Mouse (Mus musculus) adrenal gland, adult 10 weeks (tissue): ENCODE data around the gene Vmn1r196. TPM values are rescaled to one million over a fixed set of nuclear protein-coding genes. Genes with fewer than 3 reads are reported as not detected.

Experiments
- polyA plus RNA-seq: library from polyadenylated mRNA; stranded (reverse); fragments of 350-450 nt; fragmentation: Illumina TruSeq; extraction: RNeasy Lipid Tissue Mini Kit (QIAGEN cat#74804); gene quantifications from one replicate; pipeline ENCODE4 v1.2.3, GENCODE M21; 2014; ENCODE audit warnings: low read depth, low replicate concordance

The Vmn1r196 gene
- not detected for polyA plus RNA-seq

DNA sequence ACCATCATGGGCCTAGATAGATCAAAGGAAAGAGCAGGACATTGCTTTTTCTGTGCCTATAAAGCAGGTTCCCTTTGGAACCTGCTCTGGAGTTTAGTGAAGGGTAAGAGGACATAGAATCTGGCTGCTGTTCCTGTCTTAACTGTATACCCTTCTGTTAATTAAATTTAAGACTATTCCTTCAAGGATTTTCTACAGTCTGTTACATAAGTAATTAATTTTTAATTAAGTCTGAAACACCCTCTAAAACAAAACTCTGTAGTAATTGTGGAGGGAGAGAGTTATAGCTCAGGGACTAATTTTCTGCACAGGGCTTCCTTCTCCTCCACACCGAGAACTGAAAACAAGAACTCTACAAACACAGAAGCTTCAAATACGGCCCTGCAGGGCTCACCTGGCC lies at the start of gene Vmn1r196:
TSS of gene Vmn1r196 (plus strand) at position 301 of the 400 bp plus-strand sequence.

DNA sequence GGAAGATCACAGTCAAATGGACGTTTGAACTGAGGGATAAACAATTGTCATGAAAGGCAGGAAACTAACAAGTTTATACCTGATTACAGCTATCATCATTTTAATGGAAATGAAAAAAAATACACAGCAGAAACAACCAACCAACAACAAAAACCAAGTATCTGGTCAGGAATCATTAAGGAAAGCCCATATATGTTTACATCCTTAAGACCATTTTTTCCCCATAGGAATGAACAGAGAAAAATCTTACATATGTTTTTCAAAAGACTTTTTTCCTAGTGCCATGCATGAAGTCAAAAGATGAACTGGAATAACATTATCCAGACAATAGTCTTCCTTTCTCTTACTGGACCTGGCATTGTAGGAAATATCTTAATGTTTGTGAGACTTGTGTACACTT lies 45.8 kb upstream of the Vmn1r196 start, which contains the start of gene Vmn1r194:
TSS of gene Vmn1r194 (plus strand) at position 301 of the 400 bp plus-strand sequence.

GRCm38 (mm10) chr13:22270222-22270621 lies 19.5 kb upstream of the Vmn1r196 start, which contains the start of gene Vmn1r195:
Gene Vmn1r195, plus strand, starts transcription at chr13:22270522.

GRCm38 (mm10) chr13:22324289-22324688 lies 34.6 kb downstream of the Vmn1r196 start, which contains the start of gene Vmn1r197:
Gene Vmn1r197, plus strand, starts transcription at chr13:22324589.

Other genes starting within 250 kb of the Vmn1r196 start
- 7.8 TPM for gene Hist1h4i, start 248.6 kb upstream of the Vmn1r196 start, polyA plus RNA-seq
- gene Hist1h2ag, start 247.0 kb upstream of the Vmn1r196 start, polyA plus RNA-seq, result not detected
- not detected for gene Hist1h2bj, start 246.7 kb upstream of the Vmn1r196 start, polyA plus RNA-seq
- gene Vmn1r188, start 205.5 kb upstream of the Vmn1r196 start, polyA plus RNA-seq, result not detected
- gene Vmn1r189, start 184.1 kb upstream of the Vmn1r196 start, polyA plus RNA-seq, result not detected
- not detected for gene Vmn1r191, start 106.0 kb upstream of the Vmn1r196 start, polyA plus RNA-seq
- not detected for gene Vmn1r192, start 98.8 kb upstream of the Vmn1r196 start, polyA plus RNA-seq
- gene Vmn1r193, start 66.8 kb upstream of the Vmn1r196 start, polyA plus RNA-seq, result not detected
- not detected for gene Vmn1r194, start 45.7 kb upstream of the Vmn1r196 start, polyA plus RNA-seq
- not detected for gene Vmn1r195, start 19.4 kb upstream of the Vmn1r196 start, polyA plus RNA-seq
- gene Vmn1r197, start 34.7 kb downstream of the Vmn1r196 start, polyA plus RNA-seq, result not detected
- not detected for gene Vmn1r198, start 60.4 kb downstream of the Vmn1r196 start, polyA plus RNA-seq
- not detected for gene Vmn1r199, start 89.9 kb downstream of the Vmn1r196 start, polyA plus RNA-seq
- gene Vmn1r200, start 100.5 kb downstream of the Vmn1r196 start, polyA plus RNA-seq, result not detected
- not detected for gene Vmn1r201, start 182.0 kb downstream of the Vmn1r196 start, polyA plus RNA-seq
- not detected for gene Vmn1r202, start 215.5 kb downstream of the Vmn1r196 start, polyA plus RNA-seq
- gene Vmn1r203, start 228.2 kb downstream of the Vmn1r196 start, polyA plus RNA-seq, result not detected